Mouse (Mus musculus): ENCODE measurements around the gene Anks6. TPM values are rescaled to one million over a fixed set of nuclear protein-coding genes. Genes with fewer than 3 reads are reported as not detected.

The Anks6 gene
- polyA plus RNA-seq, 1 experiment from 2014 or later, result 7.2 TPM

- Histone ChIP-seq H3K9ac (ENCODE audit: low read depth, low read length) (0 out of 2 replicates have a peak overlapping the region, but pooled peaks have one; percentile 18), H3K4me2 (replicated peaks; ENCODE audit: low read depth, low read length) (peak overlapping the region; percentile 24), H3K27ac (ENCODE audit: low read depth, low read length) (peak overlapping the region; percentile 93), H3K4me3 (ENCODE audit: low read length) (peak overlapping the region; percentile 1), H3K27me3 (ENCODE audit: control insufficient read depth, insufficient read depth, low read length) (no peaks in the 10 kb centered on the region), H3K36me3 (ENCODE audit: control insufficient read depth, insufficient read depth, low read length) (no peaks in the 10 kb centered on the region), H3K4me1 (ENCODE audit: control insufficient read depth, insufficient read depth, low read length) (peaks cover 18% of the 10 kb centered on the region), H3K9me3 (ENCODE audit: control insufficient read depth, low read length) (no peaks in the 10 kb centered on the region)
- ATAC-seq (ENCODE audit: low FRiP score, low TSS enrichment), result peak; percentile 82
- 14% methylated on average over 9 of the region's 10 CpGs for WGBS
These were observed 6.4 kb downstream of the Anks6 start for GRCm38 (mm10) chr4:47050642-47051381.

GRCm38 (mm10) chr4:47050167-47050566, 7.1 kb downstream of the Anks6 start:
- H3K36me3 ChIP-seq (ENCODE audit: control insufficient read depth, insufficient read depth, low read length), result no peaks in the 10 kb centered on the region
- H3K4me1 ChIP-seq (ENCODE audit: control insufficient read depth, insufficient read depth, low read length), result peaks cover 18% of the 10 kb centered on the region
- 0 out of 2 replicates have a peak overlapping the region, but pooled peaks have one; percentile 12 for H3K9ac ChIP-seq (ENCODE audit: low read depth, low read length)
- 0% methylated on average over 1 of the region's 1 CpGs for WGBS
- H3K9me3 ChIP-seq (ENCODE audit: control insufficient read depth, low read length), result no peaks in the 10 kb centered on the region
- no peaks in the 10 kb centered on the region for H3K27me3 ChIP-seq (ENCODE audit: control insufficient read depth, insufficient read depth, low read length)
- peak overlapping the region; percentile 93 for H3K27ac ChIP-seq (ENCODE audit: low read depth, low read length)
- ATAC-seq (ENCODE audit: low FRiP score, low TSS enrichment), result peak; percentile 53
- no peak overlapping the region; the same call in 1 of the 2 replicates for H3K4me3 ChIP-seq (ENCODE audit: low read length)
- H3K4me2 ChIP-seq (replicated peaks; ENCODE audit: low read depth, low read length), result peak overlapping the region; percentile 24

- no peak for ATAC-seq (ENCODE audit: low FRiP score, low TSS enrichment)
- peaks cover 18% of the 10 kb centered on the region for H3K4me1 ChIP-seq (ENCODE audit: control insufficient read depth, insufficient read depth, low read length)
- H3K9ac ChIP-seq (ENCODE audit: low read depth, low read length), result no peak overlapping the region
- 89% methylated on average over 16 of the region's 16 CpGs for WGBS
- no peaks in the 10 kb centered on the region for H3K36me3 ChIP-seq (ENCODE audit: control insufficient read depth, insufficient read depth, low read length)
- no peaks in the 10 kb centered on the region for H3K27me3 ChIP-seq (ENCODE audit: control insufficient read depth, insufficient read depth, low read length)
- no peak overlapping the region for H3K4me2 ChIP-seq (replicated peaks; ENCODE audit: low read depth, low read length)
- H3K9me3 ChIP-seq (ENCODE audit: control insufficient read depth, low read length), result no peaks in the 10 kb centered on the region
- no peak overlapping the region for H3K27ac ChIP-seq (ENCODE audit: low read depth, low read length)
- no peak overlapping the region for H3K4me3 ChIP-seq (ENCODE audit: low read length)
These were observed 8.0 kb downstream of the Anks6 start for GRCm38 (mm10) chr4:47049216-47049615.

GRCm38 (mm10) chr4:47047765-47048164, 9.5 kb downstream of the Anks6 start:
- H3K9ac ChIP-seq (ENCODE audit: low read depth, low read length), result no peak overlapping the region

GRCm38 (mm10) chr4:47046974-47047373, 10.3 kb downstream of the Anks6 start:
- no peak for ATAC-seq (ENCODE audit: low FRiP score, low TSS enrichment)
- H3K27me3 ChIP-seq (ENCODE audit: control insufficient read depth, insufficient read depth, low read length), result no peaks in the 10 kb centered on the region
- 85% methylated on average over 6 of the region's 6 CpGs for WGBS

More at GRCm38 (mm10) chr4:47047765-47048164, 9.5 kb downstream of the Anks6 start:
- peaks cover 4% of the 10 kb centered on the region; the same call in 1 of the 2 replicates for H3K36me3 ChIP-seq (ENCODE audit: control insufficient read depth, insufficient read depth, low read length)
- no peak overlapping the region for H3K4me3 ChIP-seq (ENCODE audit: low read length)
- no peaks in the 10 kb centered on the region for H3K9me3 ChIP-seq (ENCODE audit: control insufficient read depth, low read length)
- no peak overlapping the region for H3K27ac ChIP-seq (ENCODE audit: low read depth, low read length)
- no peak overlapping the region for H3K4me2 ChIP-seq (replicated peaks; ENCODE audit: low read depth, low read length)
- WGBS, result 65% methylated on average over 4 of the region's 4 CpGs
- H3K27me3 ChIP-seq (ENCODE audit: control insufficient read depth, insufficient read depth, low read length), result no peaks in the 10 kb centered on the region
- ATAC-seq (ENCODE audit: low FRiP score, low TSS enrichment), result no peak
- peaks cover 18% of the 10 kb centered on the region for H3K4me1 ChIP-seq (ENCODE audit: control insufficient read depth, insufficient read depth, low read length)

GRCm38 (mm10) chr4:47043866-47044265, 13.4 kb downstream of the Anks6 start:
- H3K4me2 ChIP-seq (replicated peaks; ENCODE audit: low read depth, low read length), result no peak overlapping the region
- ATAC-seq (ENCODE audit: low FRiP score, low TSS enrichment), result no peak
- WGBS, result 74% methylated on average over 9 of the region's 9 CpGs

More at GRCm38 (mm10) chr4:47046974-47047373, 10.3 kb downstream of the Anks6 start:
- Histone ChIP-seq H3K27ac (ENCODE audit: low read depth, low read length) (no peak overlapping the region), H3K4me3 (ENCODE audit: low read length) (no peak overlapping the region), H3K9me3 (ENCODE audit: control insufficient read depth, low read length) (no peaks in the 10 kb centered on the region), H3K4me2 (replicated peaks; ENCODE audit: low read depth, low read length) (no peak overlapping the region), H3K9ac (ENCODE audit: low read depth, low read length) (no peak overlapping the region), H3K36me3 (ENCODE audit: control insufficient read depth, insufficient read depth, low read length) (peaks cover 4% of the 10 kb centered on the region; the same call in 1 of the 2 replicates), H3K4me1 (ENCODE audit: control insufficient read depth, insufficient read depth, low read length) (peaks cover 17% of the 10 kb centered on the region)

GRCm38 (mm10) chr4:47039586-47039985, 17.6 kb downstream of the Anks6 start:
- WGBS, result 88% methylated on average over 10 of the region's 10 CpGs

More at GRCm38 (mm10) chr4:47043866-47044265, 13.4 kb downstream of the Anks6 start:
- Histone ChIP-seq H3K36me3 (ENCODE audit: control insufficient read depth, insufficient read depth, low read length) (peaks cover 14% of the 10 kb centered on the region), H3K9ac (ENCODE audit: low read depth, low read length) (no peak overlapping the region), H3K27me3 (ENCODE audit: control insufficient read depth, insufficient read depth, low read length) (no peaks in the 10 kb centered on the region), H3K4me1 (ENCODE audit: control insufficient read depth, insufficient read depth, low read length) (no peaks in the 10 kb centered on the region), H3K27ac (ENCODE audit: low read depth, low read length) (no peak overlapping the region), H3K9me3 (ENCODE audit: control insufficient read depth, low read length) (no peaks in the 10 kb centered on the region), H3K4me3 (ENCODE audit: low read length) (no peak overlapping the region)

GRCm38 (mm10) chr4:47037321-47037657, 19.9 kb downstream of the Anks6 start:
- Histone ChIP-seq H3K4me1 (ENCODE audit: control insufficient read depth, insufficient read depth, low read length) (peaks cover 16% of the 10 kb centered on the region; the same call in 1 of the 2 replicates), H3K27ac (ENCODE audit: low read depth, low read length) (no peak overlapping the region), H3K9me3 (ENCODE audit: control insufficient read depth, low read length) (no peaks in the 10 kb centered on the region), H3K9ac (ENCODE audit: low read depth, low read length) (no peak overlapping the region), H3K4me2 (replicated peaks; ENCODE audit: low read depth, low read length) (no peak overlapping the region), H3K36me3 (ENCODE audit: control insufficient read depth, insufficient read depth, low read length) (peaks cover 17% of the 10 kb centered on the region), H3K4me3 (ENCODE audit: low read length) (no peak overlapping the region), H3K27me3 (ENCODE audit: control insufficient read depth, insufficient read depth, low read length) (no peaks in the 10 kb centered on the region)
- WGBS, result 19% methylated on average over 5 of the region's 5 CpGs
- peak; percentile 17; the same call in 1 of the 2 replicates for ATAC-seq (ENCODE audit: low FRiP score, low TSS enrichment)

More at GRCm38 (mm10) chr4:47039586-47039985, 17.6 kb downstream of the Anks6 start:
- H3K4me2 ChIP-seq (replicated peaks; ENCODE audit: low read depth, low read length), result no peak overlapping the region
- peaks cover 21% of the 10 kb centered on the region for H3K36me3 ChIP-seq (ENCODE audit: control insufficient read depth, insufficient read depth, low read length)
- H3K27ac ChIP-seq (ENCODE audit: low read depth, low read length), result no peak overlapping the region
- H3K4me1 ChIP-seq (ENCODE audit: control insufficient read depth, insufficient read depth, low read length), result peaks cover 16% of the 10 kb centered on the region; the same call in 1 of the 2 replicates
- H3K9ac ChIP-seq (ENCODE audit: low read depth, low read length), result no peak overlapping the region
- no peak overlapping the region for H3K4me3 ChIP-seq (ENCODE audit: low read length)
- no peak for ATAC-seq (ENCODE audit: low FRiP score, low TSS enrichment)
- H3K9me3 ChIP-seq (ENCODE audit: control insufficient read depth, low read length), result no peaks in the 10 kb centered on the region
- H3K27me3 ChIP-seq (ENCODE audit: control insufficient read depth, insufficient read depth, low read length), result no peaks in the 10 kb centered on the region
